Mouse (Mus musculus): Measurements from ENCODE around the gene Slc25a42. TPM values are rescaled to one million over a fixed set of nuclear protein-coding genes. Genes with fewer than 3 reads are reported as not detected.
A peak's percentile ranks its signal among the peaks of the same experiment; 100 is the strongest.

Slc25a42 gene
- total and polyA plus RNA-seq, 2 experiments from 2014 or later = 8.3 to 17.1 TPM

DNA sequence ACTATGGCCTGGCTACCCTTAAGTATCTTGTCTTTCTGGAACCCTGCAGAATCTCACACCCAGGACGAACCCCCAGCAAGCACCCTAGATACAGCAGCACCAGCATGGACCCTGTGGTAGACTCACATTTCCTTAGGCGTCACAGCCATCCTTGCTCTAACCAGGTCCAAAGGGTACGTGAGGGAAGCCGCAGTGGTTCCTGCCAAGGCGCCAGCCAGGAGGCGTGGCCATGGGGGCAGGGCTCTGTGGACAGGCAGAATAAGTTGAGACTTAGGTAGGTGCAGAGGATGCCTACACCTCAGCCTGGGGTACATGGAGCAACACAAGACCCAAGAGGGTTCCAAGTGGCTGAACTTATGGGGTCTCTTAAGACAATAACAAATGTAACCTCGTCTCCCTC is 23.4 kb downstream of the Slc25a42 start:
- H3K4me1 ChIP-seq (ENCODE audit: insufficient read depth, low read length) = no peaks in the 10 kb centered on the region
- no peak for TF ChIP-seq CTCF (IDR thresholded peaks at IDR 0.05; ENCODE audit: low read depth)
- no peak overlapping the region for H3K4me2 ChIP-seq (ENCODE audit: low read depth, low read length)
- ATAC-seq (no peak), DNase-seq (ENCODE audit: low spot score) (no peak)
- H3K9me3 ChIP-seq (ENCODE audit: low read length) = no peaks in the 10 kb centered on the region
- no peak overlapping the region for H3K4me3 ChIP-seq (ENCODE audit: low read length)
- no peak overlapping the region for H3K27ac ChIP-seq
- H3K36me3 ChIP-seq (ENCODE audit: insufficient read depth, low read length) = peaks cover 33% of the 10 kb centered on the region
- no peak overlapping the region for H3K9ac ChIP-seq (replicated peaks; ENCODE audit: low read length)
- 75% methylated on average over 7 of the region's 7 CpGs for WGBS
- no peaks in the 10 kb centered on the region for H3K27me3 ChIP-seq (ENCODE audit: insufficient read depth, low read length)

DNA sequence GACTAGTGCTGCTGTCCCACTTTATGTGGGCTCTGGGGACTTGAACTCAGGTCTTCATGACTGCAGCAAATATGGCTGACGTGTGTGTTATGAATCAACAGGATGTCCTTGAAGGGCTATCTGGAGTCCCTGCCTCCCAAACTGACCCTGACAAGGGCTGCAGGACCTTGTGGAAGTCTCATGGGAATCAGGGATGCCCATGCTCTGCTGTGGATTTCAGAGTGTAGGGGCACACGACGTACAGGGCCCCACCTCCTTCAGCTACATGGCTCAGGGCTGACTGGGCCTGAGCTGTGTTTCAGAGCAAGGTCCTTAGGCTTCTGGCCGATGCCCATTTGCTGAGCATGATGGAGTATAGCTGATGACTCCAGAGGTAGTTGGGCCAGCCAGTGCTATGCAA is 28.9 kb downstream of the Slc25a42 start:
- Histone ChIP-seq H3K4me2 (ENCODE audit: low read depth, low read length) (no peak overlapping the region), H3K27ac (no peak overlapping the region), H3K4me1 (ENCODE audit: insufficient read depth, low read length) (no peaks in the 10 kb centered on the region), H3K36me3 (ENCODE audit: insufficient read depth, low read length) (peaks cover 19% of the 10 kb centered on the region), H3K27me3 (ENCODE audit: insufficient read depth, low read length) (no peaks in the 10 kb centered on the region), H3K9me3 (ENCODE audit: low read length) (no peaks in the 10 kb centered on the region), H3K9ac (replicated peaks; ENCODE audit: low read length) (no peak overlapping the region), H3K4me3 (ENCODE audit: low read length) (no peak overlapping the region)
- ATAC-seq (no peak), DNase-seq (ENCODE audit: low spot score) (no peak)
- 91% methylated on average over 4 of the region's 4 CpGs for WGBS
- no peak for TF ChIP-seq CTCF (IDR thresholded peaks at IDR 0.05; ENCODE audit: low read depth)

DNA sequence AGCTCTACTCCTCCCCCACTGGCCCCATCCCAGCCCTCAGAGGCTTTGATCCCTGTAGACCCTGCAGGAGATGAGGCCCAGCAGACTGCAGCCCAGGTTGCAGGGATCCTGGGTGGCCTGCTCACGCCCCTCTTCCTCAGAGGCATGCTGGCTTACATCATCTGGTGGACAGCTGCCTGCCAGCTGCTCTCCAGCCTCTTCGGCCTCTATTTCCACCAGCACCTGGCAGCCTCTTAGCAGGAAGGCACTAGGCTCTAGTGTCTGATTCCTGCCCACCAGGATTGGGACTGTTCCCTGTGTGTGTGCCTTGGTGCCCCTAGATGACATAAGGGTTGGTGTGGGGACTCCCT is 30.2 kb downstream of the Slc25a42 start:
- Histone ChIP-seq H3K9me3 (ENCODE audit: low read length) (no peaks in the 10 kb centered on the region), H3K4me3 (ENCODE audit: low read length) (no peak overlapping the region), H3K27ac (no peak overlapping the region), H3K4me1 (ENCODE audit: insufficient read depth, low read length) (no peaks in the 10 kb centered on the region), H3K9ac (replicated peaks; ENCODE audit: low read length) (no peak overlapping the region), H3K27me3 (ENCODE audit: insufficient read depth, low read length) (no peaks in the 10 kb centered on the region), H3K4me2 (ENCODE audit: low read depth, low read length) (no peak overlapping the region), H3K36me3 (ENCODE audit: insufficient read depth, low read length) (peaks cover 8% of the 10 kb centered on the region; the same call in 1 of the 2 replicates)
- no peak for TF ChIP-seq CTCF (IDR thresholded peaks at IDR 0.05; ENCODE audit: low read depth)
- DNase-seq (ENCODE audit: low spot score) (no peak), ATAC-seq (no peak)
- 58% methylated on average over 2 of the region's 2 CpGs for WGBS

DNA sequence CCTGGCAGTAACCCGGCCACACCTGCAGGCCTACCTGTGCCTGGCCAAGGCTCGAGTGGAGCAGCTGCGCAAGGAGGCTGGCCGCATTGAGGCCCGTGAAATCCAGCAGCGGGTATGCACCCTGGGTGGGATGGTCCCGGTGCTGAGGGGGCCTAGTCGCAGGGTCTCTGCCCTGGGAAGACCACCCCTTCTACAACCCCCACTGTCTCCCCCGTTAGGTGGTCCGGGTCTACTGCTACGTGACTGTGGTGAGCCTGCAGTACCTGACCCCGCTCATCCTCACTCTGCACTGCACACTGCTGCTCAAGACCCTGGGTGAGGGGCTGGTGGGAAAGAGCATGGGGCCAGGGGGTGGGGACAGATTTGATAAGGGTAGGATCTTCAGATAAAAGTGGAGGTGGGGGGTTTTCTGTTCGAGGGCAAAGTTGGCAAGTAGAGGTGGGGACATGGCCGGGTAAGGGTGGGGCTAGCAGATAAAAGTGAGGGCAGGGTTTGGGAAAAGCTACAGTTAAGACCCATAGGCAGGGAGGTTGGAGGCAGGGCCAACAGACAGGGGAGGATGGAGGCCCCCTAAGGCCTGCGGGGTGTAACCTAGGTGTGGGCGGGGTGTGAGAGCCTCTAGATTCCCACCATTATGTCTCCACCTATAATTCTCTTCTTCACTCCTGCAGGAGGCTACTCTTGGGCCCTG is 30.7 kb downstream of the Slc25a42 start:
- Histone ChIP-seq H3K9ac (replicated peaks; ENCODE audit: low read length) (no peak overlapping the region), H3K27me3 (ENCODE audit: insufficient read depth, low read length) (no peaks in the 10 kb centered on the region), H3K36me3 (ENCODE audit: insufficient read depth, low read length) (peaks cover 8% of the 10 kb centered on the region; the same call in 1 of the 2 replicates), H3K27ac (no peak overlapping the region), H3K4me1 (ENCODE audit: insufficient read depth, low read length) (no peaks in the 10 kb centered on the region), H3K4me2 (ENCODE audit: low read depth, low read length) (no peak overlapping the region), H3K9me3 (ENCODE audit: low read length) (no peaks in the 10 kb centered on the region), H3K4me3 (ENCODE audit: low read length) (no peak overlapping the region)
- no peak for TF ChIP-seq CTCF (IDR thresholded peaks at IDR 0.05; ENCODE audit: low read depth)
- 81% methylated on average over 15 of the region's 16 CpGs for whole genome bisulfite sequencing
- ATAC-seq (no peak), DNase-seq (ENCODE audit: low spot score) (no peak)

DNA sequence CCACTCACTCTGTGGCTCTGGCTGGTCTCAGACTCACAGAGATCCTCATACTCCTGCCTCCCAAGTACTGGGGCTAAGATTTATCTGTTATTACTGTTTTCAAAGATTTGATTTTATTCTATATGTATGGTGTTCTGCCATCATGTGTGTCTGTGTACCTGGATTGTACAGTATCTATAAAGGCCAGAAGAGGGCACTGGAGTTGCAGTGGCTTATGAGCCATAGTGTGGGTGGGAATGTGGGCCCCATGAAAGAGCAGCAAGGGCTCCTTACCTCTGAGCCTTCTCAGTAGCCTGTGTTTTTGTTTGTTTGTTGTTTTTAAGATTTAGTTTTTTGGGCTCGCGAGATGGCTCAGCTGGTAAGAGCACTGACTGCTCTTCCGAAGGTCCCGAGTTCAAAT is 33.0 kb downstream of the Slc25a42 start:
- no peak overlapping the region for H3K9ac ChIP-seq (replicated peaks; ENCODE audit: low read length)
- no peak overlapping the region for H3K4me2 ChIP-seq (ENCODE audit: low read depth, low read length)
- H3K4me1 ChIP-seq (ENCODE audit: insufficient read depth, low read length) = no peaks in the 10 kb centered on the region
- peaks cover 8% of the 10 kb centered on the region; the same call in 1 of the 2 replicates for H3K36me3 ChIP-seq (ENCODE audit: insufficient read depth, low read length)
- H3K27ac ChIP-seq = no peak overlapping the region
- peak; percentile 28 for DNase-seq (ENCODE audit: low spot score)
- TF ChIP-seq CTCF (IDR thresholded peaks at IDR 0.05; ENCODE audit: low read depth) = peak; percentile 58
- WGBS = 97% methylated on average over 4 of the region's 4 CpGs
- no peaks in the 10 kb centered on the region for H3K27me3 ChIP-seq (ENCODE audit: insufficient read depth, low read length)
- no peak for ATAC-seq
- no peaks in the 10 kb centered on the region for H3K9me3 ChIP-seq (ENCODE audit: low read length)
- H3K4me3 ChIP-seq (ENCODE audit: low read length) = no peak overlapping the region

DNA sequence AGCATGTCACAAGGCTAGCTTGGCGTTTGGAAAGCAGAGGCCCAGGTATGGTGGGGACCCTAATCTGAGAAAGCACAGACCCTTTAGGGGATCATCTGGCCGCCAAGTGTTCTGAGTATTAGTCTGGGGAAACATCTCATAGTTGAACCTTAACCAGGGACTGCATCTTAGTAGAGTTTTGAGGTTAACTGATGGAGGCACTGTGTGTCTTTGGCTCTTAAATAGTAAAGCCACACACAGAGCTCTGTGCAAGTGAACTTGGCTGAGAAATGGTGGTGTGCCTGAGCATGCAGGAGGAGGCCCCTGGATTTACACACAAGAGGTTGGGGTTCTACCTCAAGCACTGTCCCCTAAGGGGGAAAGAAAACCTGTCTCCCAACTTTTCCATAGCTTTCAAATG is 33.9 kb downstream of the Slc25a42 start:
- Histone ChIP-seq H3K27ac (no peak overlapping the region), H3K4me1 (ENCODE audit: insufficient read depth, low read length) (peaks cover 2% of the 10 kb centered on the region; the same call in 1 of the 2 replicates), H3K4me3 (ENCODE audit: low read length) (no peak overlapping the region), H3K9me3 (ENCODE audit: low read length) (no peaks in the 10 kb centered on the region), H3K27me3 (ENCODE audit: insufficient read depth, low read length) (no peaks in the 10 kb centered on the region), H3K4me2 (ENCODE audit: low read depth, low read length) (no peak overlapping the region), H3K9ac (replicated peaks; ENCODE audit: low read length) (no peak overlapping the region), H3K36me3 (ENCODE audit: insufficient read depth, low read length) (peaks cover 8% of the 10 kb centered on the region; the same call in 1 of the 2 replicates)
- ATAC-seq (no peak), DNase-seq (ENCODE audit: low spot score) (no peak)
- WGBS = 94% methylated on average over 2 of the region's 2 CpGs
- no peak for TF ChIP-seq CTCF (IDR thresholded peaks at IDR 0.05; ENCODE audit: low read depth)

DNA sequence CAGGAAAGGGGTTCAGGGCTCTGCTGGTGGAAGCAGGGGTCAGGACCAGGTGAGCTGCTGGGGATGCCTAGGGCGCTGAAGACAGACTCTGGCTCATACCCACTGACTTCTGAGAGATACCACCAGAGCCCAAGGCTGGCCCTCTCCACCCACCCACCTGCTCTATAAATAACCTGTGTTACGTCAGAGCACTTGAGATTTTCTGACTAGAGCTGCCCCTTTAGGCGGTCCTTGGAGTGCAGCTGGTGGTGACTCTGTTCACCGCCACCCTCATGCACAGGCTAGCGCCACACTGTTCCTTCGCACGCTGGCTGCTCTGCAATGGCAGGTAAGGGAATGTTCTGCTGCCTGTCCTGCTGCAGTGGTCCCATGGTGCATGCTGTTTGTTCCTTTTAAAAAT is 38.0 kb downstream of the Slc25a42 start:
- WGBS = 86% methylated on average over 7 of the region's 7 CpGs
- Histone ChIP-seq H3K27ac (no peak overlapping the region), H3K4me3 (ENCODE audit: low read length) (no peak overlapping the region), H3K27me3 (ENCODE audit: insufficient read depth, low read length) (no peaks in the 10 kb centered on the region), H3K9ac (replicated peaks; ENCODE audit: low read length) (no peak overlapping the region), H3K4me1 (ENCODE audit: insufficient read depth, low read length) (peaks cover 10% of the 10 kb centered on the region; the same call in 1 of the 2 replicates), H3K36me3 (ENCODE audit: insufficient read depth, low read length) (no peaks in the 10 kb centered on the region), H3K9me3 (ENCODE audit: low read length) (no peaks in the 10 kb centered on the region), H3K4me2 (ENCODE audit: low read depth, low read length) (no peak overlapping the region)
- DNase-seq (ENCODE audit: low spot score) (no peak), ATAC-seq (no peak)
- TF ChIP-seq CTCF (IDR thresholded peaks at IDR 0.05; ENCODE audit: low read depth) = no peak
